Mouse (Mus musculus) c-Kit-positive CD71-positive TER-119-positive erythroid progenitor cells, embryonic 14.5 days (primary cell): ENCODE measurements at regions not wholly inside any gene's neighbourhood (a gene's known extent, or its start where the extent isn't known, plus 50 kb on each side); places are given as distances from the start of the nearest gene placed in this dataset.
A peak's percentile ranks its signal among the peaks of the same experiment; 100 is the strongest.

Experiments used
- DNase-seq: peaks from one replicate; pipeline ENCODE4 v3.0.0-alpha.2; 2013; ENCODE audit warnings: low spot score

DNA sequence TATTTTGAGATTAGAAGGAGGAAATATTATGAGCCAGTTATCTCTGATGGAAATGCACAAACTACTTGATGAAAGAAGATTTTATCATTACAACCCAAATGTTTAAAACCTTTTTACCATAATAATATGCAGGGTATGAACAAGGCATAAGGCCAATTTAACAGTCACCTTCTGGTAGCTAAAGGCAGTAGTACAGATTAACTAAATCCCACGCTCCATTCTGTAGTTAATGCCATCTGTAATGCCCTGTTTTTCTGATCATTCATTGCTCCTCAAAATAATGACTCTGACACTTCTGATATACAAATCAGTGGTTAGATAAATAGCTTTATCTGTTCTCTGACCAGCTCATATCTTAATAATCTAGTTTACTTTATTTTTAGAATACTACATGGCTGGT is 987.8 kb downstream of the Pcdh7 start:
- DNase-seq = no peak

DNA sequence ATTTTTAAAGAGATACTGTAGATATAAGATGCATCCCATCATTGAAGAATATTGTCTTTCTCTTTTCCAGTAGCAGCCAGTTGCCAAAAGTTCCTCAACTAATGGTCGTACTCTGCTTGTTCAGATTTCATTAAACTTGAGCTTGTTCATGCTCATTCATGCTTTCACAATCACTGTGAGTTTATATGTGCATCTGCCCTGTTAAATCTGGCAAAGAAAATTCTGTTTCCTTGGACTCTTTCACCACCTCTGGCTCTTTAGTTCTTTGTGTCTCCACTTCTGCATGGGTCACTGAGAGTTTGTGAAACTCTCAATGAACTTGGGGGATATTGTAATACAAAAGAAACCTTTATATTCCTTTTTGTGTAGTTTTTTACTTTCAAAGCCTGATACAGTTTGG is 994.6 kb downstream of the Pcdh7 start:
- no peak for DNase-seq

DNA sequence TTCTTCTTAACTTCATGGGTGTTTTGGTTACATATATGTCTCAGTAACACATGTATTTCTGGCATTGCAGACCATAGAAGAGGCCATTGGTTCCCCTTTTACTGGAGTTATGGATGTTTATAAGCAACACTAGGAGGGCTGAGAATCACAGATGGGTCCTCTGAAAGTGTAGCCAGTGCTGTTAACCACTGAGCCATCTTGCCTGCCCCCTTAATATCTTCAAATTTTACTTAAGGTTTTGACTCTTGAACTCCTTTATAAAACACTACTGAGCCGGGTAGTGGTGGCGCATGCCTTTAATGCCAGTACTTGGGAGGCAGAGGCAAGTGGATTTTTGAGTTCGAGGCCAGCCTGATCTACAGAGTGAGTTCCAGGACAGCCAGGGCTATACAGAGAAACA is 1015.6 kb downstream of the Pcdh7 start:
- no peak for DNase-seq

DNA sequence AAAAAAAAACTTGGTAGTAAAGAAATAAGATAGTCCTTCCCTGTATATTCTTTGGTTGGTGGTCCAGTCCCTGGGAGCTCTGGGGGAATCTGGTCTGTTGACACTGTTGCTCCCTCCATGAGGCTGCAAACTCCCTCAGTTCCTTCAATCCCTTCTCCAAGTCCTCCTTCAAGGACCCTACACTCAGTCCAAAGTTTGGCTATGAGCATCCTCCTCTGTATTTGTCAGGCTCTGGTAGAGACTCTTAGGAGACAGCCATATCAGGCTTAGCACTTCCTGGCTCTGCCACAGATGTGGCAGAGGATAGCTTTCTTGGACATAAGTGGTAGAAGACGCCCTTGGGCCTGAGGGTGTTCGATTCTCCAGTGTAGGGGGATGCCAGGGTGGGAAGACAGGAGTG is 1016.2 kb downstream of the Pcdh7 start:
- DNase-seq = no peak

DNA sequence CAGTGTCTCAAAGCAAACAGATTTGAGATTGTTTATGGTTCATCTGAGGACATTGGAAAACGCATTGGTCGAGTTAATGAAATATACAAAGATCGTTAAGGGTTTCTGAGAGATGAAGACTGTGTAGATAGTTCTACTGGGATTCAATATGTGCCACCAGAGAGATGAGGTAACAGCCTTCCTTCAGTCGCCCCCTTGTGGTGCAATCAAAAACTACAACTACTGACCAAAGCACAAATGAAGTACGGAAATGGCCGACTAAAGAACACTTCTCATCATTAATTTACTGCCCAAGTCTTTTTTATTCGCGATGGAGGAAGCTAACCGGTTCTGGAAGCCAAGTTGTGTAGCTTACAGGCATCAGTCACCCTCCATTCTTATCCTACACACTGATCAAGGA is 1018.8 kb downstream of the Pcdh7 start:
- DNase-seq = peak; percentile 8

DNA sequence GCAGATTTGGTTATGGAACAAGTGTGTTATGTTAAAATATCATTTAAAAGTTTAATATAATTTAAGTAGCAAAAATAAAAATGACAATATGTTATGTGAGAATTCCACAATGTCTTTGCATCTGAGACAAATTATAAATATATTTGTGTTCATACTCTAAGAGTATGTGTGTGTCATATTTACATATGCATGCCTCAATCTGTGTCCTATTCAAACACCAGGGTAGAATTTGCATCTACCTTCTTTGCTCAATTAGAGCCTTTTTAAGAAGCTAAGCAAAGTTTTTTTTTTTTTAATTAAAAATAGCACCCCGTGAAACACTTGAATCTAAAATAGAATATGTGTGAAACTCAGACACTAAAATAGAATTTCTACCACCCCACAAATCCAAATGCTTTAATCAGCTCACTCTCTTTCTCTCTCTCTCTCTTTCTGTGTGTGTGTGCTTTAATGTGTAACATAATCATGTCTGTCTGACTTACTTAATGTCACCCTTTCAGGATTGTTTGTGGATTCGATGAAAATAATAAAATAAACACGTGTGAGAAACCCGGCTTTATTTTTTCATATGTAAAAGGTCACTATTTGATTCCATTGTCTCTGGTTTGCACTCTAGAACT is 1019.6 kb downstream of the Pcdh7 start:
- no peak for DNase-seq

DNA sequence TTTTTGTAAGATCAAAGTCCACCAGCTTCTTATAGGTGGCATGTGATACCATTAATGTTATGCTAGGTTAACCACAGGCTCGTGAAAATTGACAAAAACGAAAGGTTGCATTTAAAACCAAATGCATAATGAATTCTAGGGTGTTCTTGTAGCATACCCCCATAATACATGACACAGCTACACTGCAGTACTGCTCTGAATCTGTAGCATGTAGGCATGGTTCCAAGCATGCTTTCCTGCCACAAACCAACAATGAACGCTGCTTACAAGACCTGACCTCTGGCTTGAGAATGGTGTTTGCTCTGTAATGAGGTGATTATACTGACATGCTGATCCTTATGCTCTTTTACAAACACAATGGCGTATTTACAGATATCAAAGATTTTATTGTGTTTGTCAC is 1020.3 kb downstream of the Pcdh7 start:
- DNase-seq = no peak

DNA sequence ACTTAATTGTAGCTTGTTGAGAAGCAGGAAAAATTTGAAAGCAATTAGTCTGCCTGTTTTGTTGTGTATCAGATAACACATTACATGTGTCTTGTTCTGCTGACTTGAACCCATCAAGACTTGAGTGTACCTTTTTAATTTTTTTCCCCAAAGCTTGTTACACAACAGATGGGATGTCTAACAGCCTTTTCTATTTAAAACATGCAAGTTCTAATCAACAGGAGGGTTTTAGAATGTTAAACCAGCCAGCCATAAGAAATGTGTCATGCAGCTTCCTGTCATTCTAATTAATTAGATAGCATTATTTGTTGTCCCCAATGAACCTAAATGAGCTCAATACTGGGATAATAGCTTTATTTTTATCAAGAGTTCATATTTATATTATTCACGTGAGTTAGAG is 1023.0 kb downstream of the Pcdh7 start:
- DNase-seq = no peak

DNA sequence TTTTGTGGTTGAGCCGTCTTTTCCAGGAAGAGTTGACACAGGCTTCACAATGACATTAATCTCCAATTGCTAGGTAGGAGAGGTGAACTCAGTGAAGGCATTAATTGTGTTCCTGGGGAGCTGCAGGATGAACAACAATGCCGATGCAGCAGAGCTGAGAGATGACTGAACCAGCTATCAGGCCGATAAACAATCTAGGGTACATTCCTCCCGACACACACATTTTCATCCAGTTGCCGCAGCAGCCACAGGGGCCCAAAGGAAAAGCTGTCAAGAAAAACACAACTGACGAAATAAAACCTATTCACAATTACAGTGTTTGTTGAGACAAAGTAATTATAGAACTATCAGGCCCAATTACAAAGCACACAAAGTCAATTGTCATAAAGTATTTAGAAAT is 1029.9 kb downstream of the Pcdh7 start:
- no peak for DNase-seq

DNA sequence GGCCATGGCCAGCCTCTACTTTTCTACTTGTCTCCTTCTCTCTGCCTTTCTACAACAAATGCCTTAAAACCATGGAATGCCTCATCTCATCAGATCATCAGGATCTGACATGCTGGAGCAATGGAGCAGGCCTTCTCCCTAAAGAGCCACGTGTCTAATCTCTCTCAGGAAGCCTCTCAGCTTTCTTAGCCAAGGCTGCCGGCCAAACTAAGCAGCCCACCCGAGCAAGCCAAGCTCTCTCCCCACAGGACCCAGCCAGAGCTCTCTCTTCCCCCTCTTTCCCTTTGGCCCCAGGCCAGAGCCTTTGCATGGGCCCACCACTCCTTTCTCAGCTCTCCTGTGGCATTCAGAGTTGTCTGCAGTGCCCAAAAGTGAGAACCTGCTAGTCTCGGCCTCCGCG is 1034.0 kb downstream of the Pcdh7 start:
- DNase-seq = no peak
